8 mouse cellular contexts compared by ENCODE assay signal in genomic region chr13:45390312-45390961, GRCm38 (mm10). TPM values are rescaled to one million over a fixed set of nuclear protein-coding genes. Genes with fewer than 3 reads are reported as not detected.
DNase-seq lines count a peak whose midpoint lies in the region; ATAC-seq lines count a peak whose summit lies in the region.

No protein-coding gene starts in this region.

- peak overlapping the region; percentile 96 for H3K27ac ChIP-seq in embryonic facial prominence, embryonic 13.5 days
- H3K27ac ChIP-seq in heart, embryonic 14.5 days (replicated peaks in 1 of 2; ENCODE audit: control insufficient read depth in 1 of 2, insufficient read depth in 1 of 2, low read depth in 2 of 2, low read length in 2 of 2): peak overlapping the region; percentile 62 to 77

- no peaks in the 10 kb centered on the region for H3K27me3 ChIP-seq in embryonic facial prominence, embryonic 13.5 days
- H3K27me3 ChIP-seq in heart, embryonic 14.5 days (ENCODE audit: control insufficient read depth, insufficient read depth, low read length): no peaks in the 10 kb centered on the region

- no peaks in the 10 kb centered on the region for H3K36me3 ChIP-seq in embryonic facial prominence, embryonic 13.5 days
- H3K36me3 ChIP-seq in heart, embryonic 14.5 days (ENCODE audit: control insufficient read depth, insufficient read depth, low read length): peaks cover 5% of the 10 kb centered on the region; the same call in 1 of the 2 replicates

- peak overlapping the region; percentile 69 for H3K4me2 ChIP-seq in embryonic facial prominence, embryonic 13.5 days
- peak overlapping the region; percentile 99 for H3K4me2 ChIP-seq in heart, embryonic 14.5 days (ENCODE audit: low read length)

- H3K4me3 ChIP-seq in embryonic facial prominence, embryonic 13.5 days: peak overlapping the region; percentile 96
- H3K4me3 ChIP-seq in heart, embryonic 14.5 days (ENCODE audit: control insufficient read depth in 1 of 2, insufficient read depth in 1 of 2, low read depth in 1 of 2, low read length in 2 of 2): peak overlapping the region; percentile 81 to 84

- DNase-seq in 3T3-L1 (ENCODE audit: low read depth, low spot score) (peak; percentile 58), ZHBTc4 (ENCODE audit: low read depth, low spot score) (peak; percentile 32)
- peak; percentile 73 for DNase-seq in kidney, postnatal 10 days
- peak; percentile 35 for DNase-seq in lung, postnatal 25 days (ENCODE audit: low spot score)
- peak; percentile 65 to 68 for DNase-seq in right cerebral cortex, postnatal 10 days (ENCODE audit: low spot score in 2 of 2)
- peak; percentile 48 to 51 for DNase-seq in urinary bladder, postnatal 36 days (ENCODE audit: low spot score in 2 of 2)

- H3K9ac ChIP-seq in embryonic facial prominence, embryonic 13.5 days: peak overlapping the region; percentile 96
- H3K9ac ChIP-seq in heart, embryonic 14.5 days (ENCODE audit: low read length): peak overlapping the region; percentile 86

- WGBS in embryonic facial prominence, embryonic 13.5 days: under 1% methylated on average over 25 of the region's 25 CpGs
- WGBS in heart, embryonic 14.5 days: 1% methylated on average over 25 of the region's 25 CpGs

- ATAC-seq in embryonic facial prominence, embryonic 13.5 days (ENCODE audit: insufficient number of reproducible peaks, insufficient read depth, low FRiP score, low TSS enrichment, low read depth): no peak
- no peak for ATAC-seq in heart, embryonic 14.5 days (ENCODE audit: insufficient number of reproducible peaks, insufficient read depth, low FRiP score, low read depth)

- peaks cover 40% of the 10 kb centered on the region for H3K4me1 ChIP-seq in embryonic facial prominence, embryonic 13.5 days
- H3K4me1 ChIP-seq in heart, embryonic 14.5 days (ENCODE audit: control insufficient read depth in 2 of 2, insufficient read depth in 2 of 2, low read length in 2 of 2): peaks cover 10 to 33% of the 10 kb centered on the region in 2 experiments

- no peaks in the 10 kb centered on the region for H3K9me3 ChIP-seq in embryonic facial prominence, embryonic 13.5 days
- no peaks in the 10 kb centered on the region for H3K9me3 ChIP-seq in heart, embryonic 14.5 days (ENCODE audit: control insufficient read depth, low read length)

RNA-seq across cellular contexts. Expression of gene Mylip, which starts 0.9 kb away (rescaled TPM):
- 47.1 and 58.1 TPM in 2 replicates for polyA plus RNA-seq in embryonic facial prominence, embryonic 13.5 days (2015; fragmentation: Nextera tagmentation; extraction: Ambion mirVana)
- 4.9 and 6.4 TPM in 2 replicates for polyA plus RNA-seq in heart, embryonic 14.5 days (2014; fragmentation: Nextera tagmentation; extraction: Ambion mirVana)
